Mouse (Mus musculus) C2C12 (cell line): ENCODE results near the gene Romo1.

ENCODE experiments used
- CTCF ChIP-seq: IDR thresholded peaks from one replicate; pipeline ENCODE4 v1.5.1; 2011; ENCODE audit not compliant: control insufficient read depth, insufficient read depth, insufficient read length
- MAX ChIP-seq: IDR thresholded peaks from one replicate; pipeline ENCODE4 v1.6.1; 2011; ENCODE audit warnings: mild to moderate bottlenecking, control low read depth

DNA sequence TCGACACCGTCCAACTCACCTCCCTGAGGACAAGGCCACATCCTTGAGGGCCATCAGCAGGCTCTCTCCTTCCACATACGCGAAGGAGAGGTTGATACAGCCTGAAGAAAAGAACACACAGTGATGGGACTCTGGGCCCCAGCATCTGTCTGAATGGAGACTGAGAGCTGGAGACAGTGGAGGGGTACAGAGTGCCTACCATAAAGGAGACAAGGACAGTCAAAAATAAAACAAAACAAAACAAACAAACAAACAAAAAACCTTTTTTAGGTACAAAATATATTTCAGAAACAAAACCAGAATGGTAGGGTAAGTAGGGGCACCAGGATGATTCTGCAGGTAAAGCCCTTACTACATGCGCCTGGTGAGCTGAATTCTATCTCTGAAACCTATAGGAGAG, 16.8 kb upstream of the Romo1 start, which contains the start of gene Gm28036:
- no peak for TF ChIP-seq CTCF
- no peak for TF ChIP-seq MAX
